Mouse (Mus musculus) hindbrain, embryonic 11.5 days (tissue): ENCODE measurements at regions not wholly inside any gene's neighbourhood (a gene's known extent, or its start where the extent isn't known, plus 50 kb on each side); places are given as distances from the start of the nearest gene placed in this dataset.

ENCODE experiments used
- ATAC-seq: fragments of 200-750 bp; cut with Nextera tagmentation; 2 replicates; pipeline ENCODE4 v1.8.0; 2017; ENCODE audit warnings: mild to moderate bottlenecking, moderate TSS enrichment, moderate library complexity; ENCODE audit not compliant: low FRiP score
- DNase-seq: peaks from one replicate; pipeline ENCODE4 v3.0.0-alpha.2; 2015; ENCODE audit warnings: low spot score
- H3K27ac ChIP-seq: fragments of 300-500 bp; sonication (generic); 2 replicates; pipeline ENCODE4 v1.5.1; 2014; ENCODE audit warnings: mild to moderate bottlenecking, low read depth, low read length
- H3K27me3 ChIP-seq: fragments of 300-500 bp; sonication (generic); 2 replicates; pipeline ENCODE4 v1.6.1; 2014; ENCODE audit warnings: mild to moderate bottlenecking, low read length, moderate library complexity, mixed read lengths; ENCODE audit not compliant: control insufficient read depth, insufficient read depth
- H3K36me3 ChIP-seq: fragments of 300-500 bp; sonication (generic); 2 replicates; pipeline ENCODE4 v1.6.1; 2014; ENCODE audit warnings: mild to moderate bottlenecking, low read length, moderate library complexity, mixed read lengths; ENCODE audit not compliant: control insufficient read depth, insufficient read depth
- H3K4me1 ChIP-seq: fragments of 300-500 bp; sonication (generic); replicated peaks from 2 replicates; pipeline ENCODE4 v1.6.1; 2014; ENCODE audit warnings: low read length, mixed read lengths; ENCODE audit not compliant: control insufficient read depth, insufficient read depth
- H3K4me2 ChIP-seq: fragments of 300-500 bp; sonication (generic); replicated peaks from 2 replicates; pipeline ENCODE4 v1.6.1; 2014; ENCODE audit warnings: mild to moderate bottlenecking, low read depth, low read length
- H3K4me3 ChIP-seq: fragments of 300-500 bp; sonication (generic); 2 replicates; pipeline ENCODE4 v1.5.1; 2014; ENCODE audit warnings: low read depth, low read length
- H3K9ac ChIP-seq: fragments of 300-500 bp; sonication (generic); 2 replicates; pipeline ENCODE4 v1.6.1; 2014; ENCODE audit warnings: low read depth, low read length
- H3K9me3 ChIP-seq: fragments of 300-500 bp; sonication (generic); 2 replicates; pipeline ENCODE4 v1.6.1; 2016; ENCODE audit warnings: low read length; ENCODE audit not compliant: control insufficient read depth
- WGBS: fragments of 180-500 bp; shearing (Covaris S2); extraction: QIAGEN DNeasy Blood & Tissue Kit; methylation state at CpG from one replicate; pipeline ENCODE4 v1.1.7; 2014; 5-methylcytosine and 5-hydroxymethylcytosine counted together

DNA sequence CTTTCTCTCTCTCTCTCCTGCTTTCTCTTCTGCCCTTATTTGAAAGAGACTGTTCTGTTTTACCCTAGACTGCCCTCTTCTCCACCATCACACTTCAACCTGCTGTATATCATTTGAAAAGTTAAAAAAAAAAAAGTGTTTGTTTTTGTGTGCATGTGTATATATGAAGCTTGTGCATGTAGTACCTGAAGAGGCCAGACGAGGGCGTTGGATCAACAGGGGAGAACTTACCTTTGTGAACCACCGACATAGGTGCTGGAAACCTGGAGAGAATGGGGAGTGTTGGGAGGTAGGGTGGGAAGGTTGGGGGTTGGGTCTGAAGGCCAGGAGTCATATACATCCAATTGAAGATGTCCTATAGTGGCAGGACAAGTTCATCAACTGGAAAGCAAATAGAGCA, 81.0 kb upstream of the Eif4g2 start:
- no peaks in the 10 kb centered on the region for H3K27me3 ChIP-seq
- no peaks in the 10 kb centered on the region for H3K4me1 ChIP-seq
- no peak overlapping the region for H3K4me2 ChIP-seq
- no peaks in the 10 kb centered on the region for H3K9me3 ChIP-seq
- H3K4me3 ChIP-seq: no peak overlapping the region
- no peaks in the 10 kb centered on the region for H3K36me3 ChIP-seq
- ATAC-seq: no peak
- H3K27ac ChIP-seq: no peak overlapping the region
- WGBS: 49% methylated on average over 3 of the region's 3 CpGs
- peak; percentile 10 for DNase-seq
- H3K9ac ChIP-seq: no peak overlapping the region

DNA sequence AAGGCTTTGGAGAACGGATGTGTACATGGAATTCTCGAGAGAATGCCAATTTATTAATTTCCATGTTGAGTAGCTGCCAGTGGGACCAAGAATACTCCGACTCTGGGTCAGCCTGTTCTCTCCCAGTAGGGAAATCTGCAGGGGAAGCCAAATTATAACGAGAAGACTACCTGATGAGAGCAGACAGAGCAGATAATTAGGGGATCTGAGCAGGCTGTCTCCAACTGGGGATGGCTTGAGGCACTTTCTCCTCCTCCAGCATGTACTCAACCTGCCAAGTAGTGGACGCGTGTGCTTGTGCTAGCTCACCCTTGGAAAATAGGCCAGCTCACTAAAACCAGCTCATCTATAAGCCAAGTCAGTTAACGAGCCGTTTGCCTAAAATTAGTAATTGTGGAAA, 80.5 kb upstream of the Eif4g2 start:
- DNase-seq (no peak), ATAC-seq (no peak)
- Histone ChIP-seq H3K36me3 (no peaks in the 10 kb centered on the region), H3K4me1 (no peaks in the 10 kb centered on the region), H3K4me2 (no peak overlapping the region), H3K4me3 (no peak overlapping the region), H3K27me3 (no peaks in the 10 kb centered on the region), H3K27ac (no peak overlapping the region), H3K9me3 (no peaks in the 10 kb centered on the region), H3K9ac (no peak overlapping the region)
- 78% methylated on average over 8 of the region's 8 CpGs for WGBS

DNA sequence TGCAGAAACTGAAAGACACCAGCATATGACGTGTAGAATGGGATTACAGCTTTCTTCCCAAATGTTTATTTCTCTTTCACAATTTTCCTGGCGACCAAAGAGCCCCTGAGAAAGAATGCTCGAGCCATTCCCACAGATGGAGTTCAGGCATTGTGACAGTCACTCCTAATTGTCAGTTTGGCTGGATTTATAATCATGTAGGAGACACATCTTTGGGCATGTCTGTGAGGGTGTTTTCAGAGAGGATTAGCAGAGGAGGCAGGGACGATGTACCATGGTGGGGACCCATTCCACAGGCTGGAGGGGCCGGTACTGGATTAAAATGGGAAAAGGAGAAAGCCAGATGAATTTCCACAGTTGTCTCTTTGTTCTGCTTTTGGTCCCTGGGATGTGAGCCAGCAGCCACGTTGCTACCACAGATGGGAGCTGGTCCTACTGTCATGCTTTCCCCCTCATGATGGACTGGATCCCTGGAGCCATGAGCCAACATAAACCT, 76.0 kb upstream of the Eif4g2 start:
- Histone ChIP-seq H3K9me3 (no peaks in the 10 kb centered on the region), H3K9ac (no peak overlapping the region), H3K27me3 (no peaks in the 10 kb centered on the region), H3K4me1 (no peaks in the 10 kb centered on the region), H3K4me3 (no peak overlapping the region), H3K36me3 (no peaks in the 10 kb centered on the region), H3K4me2 (no peak overlapping the region), H3K27ac (no peak overlapping the region)
- ATAC-seq (no peak), DNase-seq (no peak)
- 73% methylated on average over 6 of the region's 6 CpGs for WGBS

DNA sequence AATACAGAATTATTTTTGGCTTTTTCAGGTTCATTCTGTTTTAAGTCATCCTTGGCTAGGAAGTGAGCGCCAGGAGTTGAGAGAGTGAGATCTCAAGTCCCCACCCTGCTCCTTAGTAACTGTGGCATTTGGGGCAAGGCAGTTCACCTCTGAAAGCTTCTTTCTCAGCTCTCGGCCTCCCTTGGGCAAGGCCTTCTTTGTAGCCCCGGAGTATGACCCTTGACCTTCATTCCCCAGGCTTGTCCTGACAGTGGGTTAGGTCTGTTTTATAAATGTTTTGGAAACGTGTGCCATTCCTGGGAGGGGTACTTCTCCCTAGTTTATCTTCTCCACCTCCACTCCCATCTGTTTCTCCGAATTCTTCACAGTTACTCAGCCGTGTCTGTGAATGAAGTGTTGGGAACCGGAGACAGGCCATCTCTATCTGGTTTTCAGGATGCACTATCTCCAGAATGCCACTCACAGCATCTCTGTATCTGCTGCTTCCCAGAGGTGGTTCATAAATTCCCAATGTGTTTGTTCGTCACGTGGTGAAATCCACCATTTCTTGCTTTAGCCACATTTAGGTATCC, 75.0 kb upstream of the Eif4g2 start:
- H3K9ac ChIP-seq: no peak overlapping the region
- no peak overlapping the region for H3K4me3 ChIP-seq
- no peaks in the 10 kb centered on the region for H3K9me3 ChIP-seq
- H3K27me3 ChIP-seq: no peaks in the 10 kb centered on the region
- H3K4me2 ChIP-seq: no peak overlapping the region
- peak; percentile 6 for DNase-seq
- no peaks in the 10 kb centered on the region for H3K4me1 ChIP-seq
- H3K27ac ChIP-seq: no peak overlapping the region
- 50% methylated on average over 9 of the region's 9 CpGs for WGBS
- no peak for ATAC-seq
- H3K36me3 ChIP-seq: no peaks in the 10 kb centered on the region

DNA sequence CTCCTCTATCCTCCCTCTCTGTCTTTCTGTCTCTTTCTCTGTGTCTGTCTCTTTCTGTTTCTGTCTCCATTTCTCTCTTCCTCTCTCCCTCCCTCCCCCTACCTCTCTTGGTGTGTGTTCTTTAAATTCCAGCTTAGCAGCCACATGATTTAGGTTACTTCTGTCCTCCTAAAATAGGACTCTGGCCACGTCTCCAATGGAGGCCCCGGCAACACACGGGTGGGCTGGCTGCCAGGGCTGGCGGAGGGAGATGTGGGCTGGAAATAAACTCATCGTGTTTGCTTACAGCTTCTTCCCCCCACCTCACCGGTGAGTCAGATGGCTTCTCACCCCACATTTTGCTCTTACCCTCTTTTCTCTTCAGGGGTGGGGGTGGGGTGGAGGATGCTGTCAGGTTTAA, 74.5 kb upstream of the Eif4g2 start:
- no peak overlapping the region for H3K4me3 ChIP-seq
- no peaks in the 10 kb centered on the region for H3K27me3 ChIP-seq
- no peaks in the 10 kb centered on the region for H3K36me3 ChIP-seq
- 54% methylated on average over 6 of the region's 6 CpGs for WGBS
- no peaks in the 10 kb centered on the region for H3K4me1 ChIP-seq
- H3K9me3 ChIP-seq: no peaks in the 10 kb centered on the region
- ATAC-seq (no peak), DNase-seq (peak; percentile 8)
- no peak overlapping the region for H3K4me2 ChIP-seq
- no peak overlapping the region for H3K27ac ChIP-seq
- no peak overlapping the region for H3K9ac ChIP-seq

DNA sequence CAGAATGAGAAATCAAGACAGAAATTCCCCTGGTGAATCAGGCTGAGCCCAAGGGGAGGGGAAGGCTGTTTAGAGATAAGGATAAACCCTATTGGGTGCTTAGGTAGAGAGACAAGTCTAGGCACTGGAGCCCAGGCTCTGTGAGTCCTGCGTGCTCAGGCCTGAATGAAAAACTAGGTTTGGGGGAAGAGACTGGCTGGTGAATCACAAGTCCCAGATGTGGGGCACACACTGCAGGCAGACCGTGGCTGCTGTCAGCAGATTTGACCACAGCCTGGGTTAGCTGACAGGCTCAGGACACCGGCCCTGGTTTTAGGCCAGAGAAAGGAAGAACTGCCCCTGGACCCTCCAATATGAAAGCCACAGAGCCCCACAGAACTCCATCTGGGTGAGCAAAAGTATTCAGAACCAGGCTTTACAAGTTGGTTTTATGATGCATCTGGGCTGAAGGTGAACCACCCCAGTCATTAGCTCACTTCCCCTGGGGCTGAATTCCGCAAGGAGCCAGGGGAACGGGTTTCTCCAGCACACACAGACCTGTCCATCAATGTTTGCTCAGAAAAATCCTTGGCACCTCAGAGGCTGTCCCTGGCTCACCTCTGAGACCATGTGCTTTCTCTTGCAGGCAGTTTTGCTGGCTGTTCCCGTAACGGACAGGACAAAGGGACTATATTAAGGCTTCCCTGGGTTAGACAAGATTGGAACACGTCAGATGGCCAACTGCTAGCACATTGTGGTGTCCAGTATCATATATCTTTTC, 73.8 kb upstream of the Eif4g2 start:
- Histone ChIP-seq H3K36me3 (no peaks in the 10 kb centered on the region), H3K4me1 (no peaks in the 10 kb centered on the region), H3K4me3 (no peak overlapping the region), H3K27me3 (no peaks in the 10 kb centered on the region), H3K9me3 (no peaks in the 10 kb centered on the region), H3K9ac (no peak overlapping the region), H3K4me2 (no peak overlapping the region), H3K27ac (no peak overlapping the region)
- WGBS: 59% methylated on average over 8 of the region's 8 CpGs
- ATAC-seq (no peak), DNase-seq (peak; percentile 15)

DNA sequence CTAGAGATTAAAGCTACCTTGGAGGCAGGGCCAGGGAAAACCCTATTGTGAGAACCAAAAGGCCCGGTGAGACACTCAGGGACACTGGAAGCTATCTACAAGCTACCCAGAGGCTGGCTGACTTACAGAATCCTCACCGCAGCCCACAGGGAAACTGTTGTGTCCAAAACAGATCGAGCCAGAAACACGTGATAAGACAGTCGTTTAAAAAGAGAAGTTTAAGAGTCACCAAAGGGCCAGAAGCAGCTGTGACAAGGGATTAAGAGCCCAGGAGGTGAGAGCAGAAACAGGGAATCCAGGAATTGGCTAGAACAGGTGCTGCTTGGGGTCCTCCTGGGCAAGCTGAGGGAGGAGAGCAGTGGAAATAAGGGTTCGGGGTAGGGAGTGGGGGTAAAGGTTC, 73.2 kb upstream of the Eif4g2 start:
- WGBS: 63% methylated on average over 6 of the region's 6 CpGs
- no peak for DNase-seq

DNA sequence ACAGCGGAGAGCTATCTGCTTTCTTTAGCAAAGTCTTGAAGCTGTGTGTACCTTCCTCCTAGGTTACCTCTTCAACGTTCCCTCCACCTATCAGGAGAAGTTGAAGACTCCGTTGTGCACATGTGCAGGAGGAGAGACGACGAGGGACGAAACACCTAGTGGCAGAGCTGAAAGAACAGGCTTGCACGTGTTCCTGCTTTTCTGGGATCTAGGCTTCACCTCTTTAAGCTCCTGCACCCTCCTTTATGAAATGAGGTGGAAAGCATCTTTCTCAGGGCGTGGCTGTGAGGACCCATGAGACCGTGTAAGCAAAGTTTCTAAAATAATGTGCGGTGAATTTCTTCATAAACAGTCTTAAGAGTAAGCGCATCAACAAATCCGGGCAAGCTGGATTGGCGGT, 71.4 kb upstream of the Eif4g2 start:
- no peak overlapping the region for H3K9ac ChIP-seq
- ATAC-seq (no peak), DNase-seq (no peak)
- H3K27ac ChIP-seq: no peak overlapping the region
- no peaks in the 10 kb centered on the region for H3K27me3 ChIP-seq
- no peaks in the 10 kb centered on the region for H3K9me3 ChIP-seq
- H3K36me3 ChIP-seq: no peaks in the 10 kb centered on the region
- no peak overlapping the region for H3K4me3 ChIP-seq
- 91% methylated on average over 13 of the region's 13 CpGs for WGBS
- no peak overlapping the region for H3K4me2 ChIP-seq
- H3K4me1 ChIP-seq: no peaks in the 10 kb centered on the region

More for the DNA sequence above, 73.2 kb upstream of the Eif4g2 start:
- Histone ChIP-seq H3K27me3 (no peaks in the 10 kb centered on the region), H3K36me3 (no peaks in the 10 kb centered on the region), H3K4me2 (no peak overlapping the region), H3K4me1 (no peaks in the 10 kb centered on the region), H3K9me3 (no peaks in the 10 kb centered on the region), H3K27ac (no peak overlapping the region), H3K9ac (no peak overlapping the region), H3K4me3 (no peak overlapping the region)
- no peak for ATAC-seq

DNA sequence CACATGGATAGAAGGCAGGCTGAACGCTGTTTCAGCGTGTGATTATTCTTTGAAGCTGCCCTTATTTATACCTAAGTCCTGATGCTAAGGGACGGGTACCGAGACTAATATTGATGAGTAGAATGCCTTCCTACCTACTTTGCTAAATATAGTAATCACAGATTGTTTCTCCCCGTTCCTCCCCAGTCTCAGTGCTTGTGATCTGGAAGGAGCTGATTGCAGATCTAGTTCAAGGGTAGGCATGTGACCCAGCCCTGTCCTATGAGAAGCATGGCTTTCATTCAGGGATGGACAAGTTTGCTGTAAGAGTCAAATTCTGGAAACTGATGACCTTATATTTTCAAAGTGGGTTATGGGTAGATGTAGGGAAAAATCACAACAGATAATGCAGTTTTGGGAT, 67.7 kb upstream of the Eif4g2 start:
- DNase-seq (no peak), ATAC-seq (no peak)
- no peak overlapping the region for H3K4me3 ChIP-seq
- no peaks in the 10 kb centered on the region for H3K9me3 ChIP-seq
- no peaks in the 10 kb centered on the region for H3K4me1 ChIP-seq
- H3K4me2 ChIP-seq: no peak overlapping the region
- H3K36me3 ChIP-seq: no peaks in the 10 kb centered on the region
- H3K27me3 ChIP-seq: no peaks in the 10 kb centered on the region
- WGBS: 92% methylated on average over 5 of the region's 5 CpGs
- H3K9ac ChIP-seq: no peak overlapping the region
- H3K27ac ChIP-seq: no peak overlapping the region
